In the genomic region with DNA sequence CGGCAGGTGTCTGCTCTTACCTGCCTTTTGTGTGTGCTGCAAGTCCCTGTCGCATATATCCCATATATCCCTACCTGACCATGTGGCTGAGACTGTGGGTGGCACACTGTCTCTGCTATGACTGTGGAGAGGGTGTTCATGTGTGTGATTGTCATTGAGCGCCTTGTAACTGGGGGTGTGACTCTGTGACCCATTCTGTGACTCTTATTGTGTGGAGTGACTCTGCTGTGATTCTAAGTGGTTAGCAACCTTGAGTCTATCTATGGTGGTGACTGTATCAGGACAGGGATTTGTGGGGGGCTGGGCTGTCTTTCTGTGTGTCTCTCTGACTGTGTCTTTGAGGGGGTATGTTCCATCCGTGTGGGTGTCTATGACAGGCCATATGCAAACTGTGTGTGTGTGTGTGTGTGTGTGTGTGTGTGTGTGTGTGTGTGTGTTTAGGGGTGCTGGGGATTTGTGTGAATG, we compare ENCODE assay signal across 10 mouse cellular contexts. TPM values are rescaled to one million over a fixed set of nuclear protein-coding genes. Genes with fewer than 3 reads are reported as not detected.
DNase-seq lines count a peak whose midpoint lies in the region; ATAC-seq and TF ChIP-seq lines count a peak whose summit lies in the region.
"Had no signal": no experiment of that assay in that cellular context is flagged by ENCODE, and none has a peak within 500 bp of the region (broad histone marks: within the 10 kb centered on the region; RNA-seq: fewer than 3 reads in every experiment).

No protein-coding gene starts in this region.

- TF ChIP-seq CTCF in lung, embryonic 14.5 days (IDR thresholded peaks at IDR 0.05; ENCODE audit: low read depth): no peak
- no peak for TF ChIP-seq CTCF in hindbrain, postnatal 0 days (IDR thresholded peaks at IDR 0.05; ENCODE audit: low read depth)

- H3K9me3 ChIP-seq in lung, embryonic 14.5 days (ENCODE audit: low read depth, low read length): no peaks in the 10 kb centered on the region
- H3K9me3 ChIP-seq in hindbrain, postnatal 0 days (ENCODE audit: low read length): no peaks in the 10 kb centered on the region
- H3K9me3 ChIP-seq in neural tube, embryonic 13.5 days: no peaks in the 10 kb centered on the region

- no peaks in the 10 kb centered on the region for H3K36me3 ChIP-seq in lung, embryonic 14.5 days (ENCODE audit: insufficient read depth)
- peaks cover 9% of the 10 kb centered on the region; the same call in 1 of the 2 replicates for H3K36me3 ChIP-seq in hindbrain, postnatal 0 days (ENCODE audit: insufficient read depth, low read length)
- H3K36me3 ChIP-seq in neural tube, embryonic 13.5 days: peaks cover 32% of the 10 kb centered on the region

- ATAC-seq in lung, embryonic 14.5 days (ENCODE audit: insufficient read depth): no peak
- ATAC-seq in hindbrain, postnatal 0 days: peak; percentile 20
- ATAC-seq in neural tube, embryonic 13.5 days (ENCODE audit: low read depth): peak; percentile 18; the same call in 1 of the 2 replicates

- no peak overlapping the region for H3K27ac ChIP-seq in lung, embryonic 14.5 days (ENCODE audit: low read depth)
- peak overlapping the region; percentile 83; the same call in 1 of the 2 replicates for H3K27ac ChIP-seq in hindbrain, postnatal 0 days
- H3K27ac ChIP-seq in neural tube, embryonic 13.5 days (replicated peaks): peak overlapping the region; percentile 86; the same call in 1 of the 2 replicates

- peak; percentile 58 for DNase-seq in adrenal gland, postnatal 14 days
- DNase-seq in adrenal gland, postnatal 10 days: no peak
- DNase-seq in lung, embryonic 14.5 days: no peak
- DNase-seq in lung, postnatal 10 days: no peak
- peak; percentile 27 for DNase-seq in hindbrain, postnatal 0 days (ENCODE audit: low spot score)
- no peak for DNase-seq in spleen, postnatal 4 days (ENCODE audit: low spot score in 2 of 2)
- no peak for DNase-seq in cerebellum, adult 8-10 months
- DNase-seq: thymus, postnatal 36 days had no signal

- 77% methylated on average over 4 of the region's 4 CpGs for WGBS in lung, embryonic 14.5 days
- WGBS in hindbrain, postnatal 0 days: 48% methylated on average over 4 of the region's 4 CpGs
- 58% methylated on average over 4 of the region's 4 CpGs for WGBS in neural tube, embryonic 13.5 days

- peak overlapping the region; percentile 52; the same call in 1 of the 2 replicates for H3K4me3 ChIP-seq in lung, embryonic 14.5 days (ENCODE audit: low read depth, low read length)
- H3K4me3 ChIP-seq in hindbrain, postnatal 0 days (ENCODE audit: low read length): peak overlapping the region; percentile 67
- peak overlapping the region; percentile 73 for H3K4me3 ChIP-seq in neural tube, embryonic 13.5 days

- H3K9ac ChIP-seq in lung, embryonic 14.5 days: no peak overlapping the region
- H3K9ac ChIP-seq in hindbrain, postnatal 0 days (replicated peaks; ENCODE audit: low read length): peak overlapping the region; percentile 87
- H3K9ac ChIP-seq in neural tube, embryonic 13.5 days: peak overlapping the region; percentile 89

- H3K27me3 ChIP-seq in lung, embryonic 14.5 days (ENCODE audit: insufficient read depth, low read length): no peaks in the 10 kb centered on the region
- H3K27me3 ChIP-seq in hindbrain, postnatal 0 days (ENCODE audit: insufficient read depth, low read length): no peaks in the 10 kb centered on the region
- no peaks in the 10 kb centered on the region for H3K27me3 ChIP-seq in neural tube, embryonic 13.5 days

- H3K4me1 ChIP-seq in lung, embryonic 14.5 days (ENCODE audit: insufficient read depth): peaks cover 3% of the 10 kb centered on the region; the same call in 1 of the 2 replicates
- H3K4me1 ChIP-seq in hindbrain, postnatal 0 days (ENCODE audit: insufficient read depth, low read length): peaks cover 6% of the 10 kb centered on the region; the same call in 1 of the 2 replicates
- peaks cover 25% of the 10 kb centered on the region for H3K4me1 ChIP-seq in neural tube, embryonic 13.5 days (replicated peaks)

- H3K4me2 ChIP-seq in lung, embryonic 14.5 days: peak overlapping the region; percentile 75
- H3K4me2 ChIP-seq in hindbrain, postnatal 0 days (ENCODE audit: low read depth, low read length): peak overlapping the region; percentile 68
- H3K4me2 ChIP-seq in neural tube, embryonic 13.5 days: peak overlapping the region; percentile 62

RNA-seq across cellular contexts. Expression of gene Plppr2, which starts 0.9 kb away (rescaled TPM):
- 25.5 and 31.0 TPM in 2 replicates for total RNA-seq in adrenal gland, postnatal 14 days (2021)
- 10 to 100 TPM; 21.9 to 22.3 TPM for total RNA-seq in adrenal gland, postnatal 10 days (2021)
- 7.7 and 10.2 TPM in 2 replicates for polyA plus RNA-seq in lung, embryonic 14.5 days (2014; fragmentation: Nextera tagmentation; extraction: Ambion mirVana)
- 147 and 151 TPM in 2 replicates for total RNA-seq in hindbrain, postnatal 0 days (2014; rRNA removed)
- 85.6 and 95.2 TPM in 2 replicates for polyA plus RNA-seq in hindbrain, postnatal 0 days (2015; fragmentation: Nextera tagmentation; extraction: Ambion mirVana)
- 69.5 and 73.1 TPM in 2 replicates for polyA plus RNA-seq in neural tube, embryonic 13.5 days (2015; fragmentation: Nextera tagmentation; extraction: Ambion mirVana)
- total RNA-seq: neutrophil, adult 5-6 weeks had no signal

RNA-seq across cellular contexts. Expression of gene Tmem205, which starts 10.4 kb away (rescaled TPM):
- total RNA-seq in adrenal gland, postnatal 14 days (2021): 203 and 258 TPM in 2 replicates
- 100 to 1,000 TPM; 182 to 187 TPM for total RNA-seq in adrenal gland, postnatal 10 days (2021)
- 39.5 and 40.1 TPM in 2 replicates for polyA plus RNA-seq in lung, embryonic 14.5 days (2014; fragmentation: Nextera tagmentation; extraction: Ambion mirVana)
- total RNA-seq in hindbrain, postnatal 0 days (2014; rRNA removed): 34.9 and 52.0 TPM in 2 replicates
- 56.2 and 56.3 TPM in 2 replicates for polyA plus RNA-seq in hindbrain, postnatal 0 days (2015; fragmentation: Nextera tagmentation; extraction: Ambion mirVana)
- polyA plus RNA-seq in neural tube, embryonic 13.5 days (2015; fragmentation: Nextera tagmentation; extraction: Ambion mirVana): 41.7 and 47.4 TPM in 2 replicates

RNA-seq across cellular contexts. Expression of gene Ccdc159, which starts 10.5 kb away (rescaled TPM):
- total RNA-seq in adrenal gland, postnatal 14 days (2021): 6.5 and 8.5 TPM in 2 replicates
- 1 to 10 TPM; 5.6 to 8.8 TPM for total RNA-seq in adrenal gland, postnatal 10 days (2021)
- 2.8 and 4.9 TPM in 2 replicates for polyA plus RNA-seq in lung, embryonic 14.5 days (2014; fragmentation: Nextera tagmentation; extraction: Ambion mirVana)
- total RNA-seq in hindbrain, postnatal 0 days (2014; rRNA removed): 6.0 and 8.4 TPM in 2 replicates
- polyA plus RNA-seq in hindbrain, postnatal 0 days (2015; fragmentation: Nextera tagmentation; extraction: Ambion mirVana): 3.9 and 4.0 TPM in 2 replicates
- polyA plus RNA-seq in neural tube, embryonic 13.5 days (2015; fragmentation: Nextera tagmentation; extraction: Ambion mirVana): 7.6 and 8.3 TPM in 2 replicates
- total RNA-seq: neutrophil, adult 5-6 weeks had no signal

RNA-seq across cellular contexts. Expression of gene Swsap1, which starts 17.8 kb away (rescaled TPM):
- total RNA-seq in adrenal gland, postnatal 14 days (2021): 13.1 and 13.7 TPM in 2 replicates
- 10 to 100 TPM; 11.9 to 15.1 TPM for total RNA-seq in adrenal gland, postnatal 10 days (2021)
- 10.2 and 12.2 TPM in 2 replicates for polyA plus RNA-seq in lung, embryonic 14.5 days (2014; fragmentation: Nextera tagmentation; extraction: Ambion mirVana)
- total RNA-seq in hindbrain, postnatal 0 days (2014; rRNA removed): 27.8 and 35.8 TPM in 2 replicates
- polyA plus RNA-seq in hindbrain, postnatal 0 days (2015; fragmentation: Nextera tagmentation; extraction: Ambion mirVana): 8.0 and 9.0 TPM in 2 replicates
- 8.8 and 10.7 TPM in 2 replicates for polyA plus RNA-seq in neural tube, embryonic 13.5 days (2015; fragmentation: Nextera tagmentation; extraction: Ambion mirVana)

RNA-seq across cellular contexts. Expression of gene Rab3d, which starts 19.8 kb away (rescaled TPM):
- 30.2 and 35.6 TPM in 2 replicates for total RNA-seq in adrenal gland, postnatal 14 days (2021)
- total RNA-seq in adrenal gland, postnatal 10 days (2021): 10 to 100 TPM; 37.2 to 45.4 TPM
- 8.6 and 8.8 TPM in 2 replicates for polyA plus RNA-seq in lung, embryonic 14.5 days (2014; fragmentation: Nextera tagmentation; extraction: Ambion mirVana)
- 23.1 and 28.6 TPM in 2 replicates for total RNA-seq in hindbrain, postnatal 0 days (2014; rRNA removed)
- polyA plus RNA-seq in hindbrain, postnatal 0 days (2015; fragmentation: Nextera tagmentation; extraction: Ambion mirVana): 20.3 and 21.6 TPM in 2 replicates
- polyA plus RNA-seq in neural tube, embryonic 13.5 days (2015; fragmentation: Nextera tagmentation; extraction: Ambion mirVana): 25.9 and 26.2 TPM in 2 replicates

Comparison
In these comparisons a context has a peak if more than half of its experiments do, and no peak if none do; other contexts are left out.
1. DNase-seq: peak in adrenal gland, postnatal 14 days (single experiment) and hindbrain, postnatal 0 days (single experiment); none in adrenal gland, postnatal 10 days (single experiment), lung, embryonic 14.5 days (single experiment), lung, postnatal 10 days (single experiment), spleen, postnatal 4 days (0 of 2) and cerebellum, adult 8-10 months (single experiment).
2. Peak in every context shown above with its lines, with median percentiles within 50 percentile points of each other: H3K4me2 ChIP-seq and H3K4me3 ChIP-seq.